Mouse (Mus musculus): ENCODE results near the gene Cdc42ep2.

DNA sequence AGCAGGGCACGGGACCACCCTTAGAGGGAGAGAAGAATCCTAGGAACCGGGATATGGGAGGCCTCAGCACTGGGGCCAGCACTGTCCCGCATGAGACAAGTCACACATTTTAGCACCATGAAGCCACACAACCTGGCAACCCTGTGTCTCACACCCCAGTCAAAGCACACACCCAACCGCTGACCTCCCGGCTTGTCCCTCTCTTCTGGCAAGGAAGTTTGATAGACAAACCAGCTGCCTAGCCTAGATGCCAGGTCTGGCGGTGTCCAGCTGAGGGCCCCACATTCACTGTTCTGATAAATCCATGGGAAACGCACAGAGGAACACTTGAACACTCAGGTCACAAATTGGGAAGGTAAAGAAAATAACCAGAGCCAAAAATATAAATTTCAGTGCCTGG, 18.0 kb upstream of the Cdc42ep2 start:
- TF ChIP-seq CTCF (IDR thresholded peaks at IDR 0.05; ENCODE audit: low read depth, low read length) = no peak
- no peak for TF ChIP-seq POLR2A (IDR thresholded peaks at IDR 0.05; ENCODE audit: borderline replicate concordance, low read depth, low read length)

All from bone marrow macrophage, adult 2 months (primary cell).